Mouse (Mus musculus): Measurements from ENCODE around the gene Wwox.

DNA sequence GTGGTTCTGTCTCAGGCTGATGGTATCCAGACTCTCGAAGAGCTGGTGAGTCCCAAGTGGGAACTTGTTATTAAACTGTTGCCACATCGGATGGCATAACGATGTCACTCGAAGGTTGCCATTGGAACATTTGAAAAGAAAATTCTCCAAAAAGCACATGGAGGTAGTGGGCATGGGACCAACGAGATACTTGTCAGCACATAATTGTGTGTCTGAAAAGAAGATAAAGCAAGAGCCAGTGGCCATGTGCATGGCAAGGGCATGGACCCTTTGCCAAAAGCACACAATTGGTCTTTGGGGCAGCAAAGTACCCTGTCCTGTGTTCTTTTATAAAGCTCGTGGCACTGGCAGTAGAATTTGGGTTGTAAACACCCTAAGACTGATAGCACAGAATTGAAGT is 909.2 kb downstream of the Wwox start:
- TF ChIP-seq CTCF (IDR thresholded peaks at IDR 0.05; ENCODE audit: extremely low read depth, insufficient read depth, low read length) (no peak), POLR2A (IDR thresholded peaks at IDR 0.05; ENCODE audit: extremely low read depth, insufficient read depth, low read length) (no peak)
